ENCODE assay signal across 13 mouse cellular contexts in genomic region chr17:27947155-27947554, GRCm38 (mm10). TPM values are rescaled to one million over a fixed set of nuclear protein-coding genes. Genes with fewer than 3 reads are reported as not detected.
DNase-seq lines count a peak whose midpoint lies in the region; ATAC-seq and TF ChIP-seq lines count a peak whose summit lies in the region.
"Had no signal": no experiment of that assay in that cellular context is flagged by ENCODE, and none has a peak within 500 bp of the region (broad histone marks: within the 10 kb centered on the region; RNA-seq: fewer than 3 reads in every experiment).

No protein-coding gene starts in this region.

- H3K27ac ChIP-seq in heart, embryonic 16.5 days (ENCODE audit: low read length) = no peak overlapping the region
- H3K27ac ChIP-seq in lung, postnatal 0 days (ENCODE audit: low read length) = peak overlapping the region; percentile 83
- 0 out of 2 replicates have a peak overlapping the region, but pooled peaks have one; percentile 61 for H3K27ac ChIP-seq in hindbrain, embryonic 15.5 days (replicated peaks)
- peak overlapping the region; percentile 77; the same call in 1 of the 2 replicates for H3K27ac ChIP-seq in stomach, embryonic 15.5 days
- H3K27ac ChIP-seq: macrophage had no signal

- peaks cover 16% of the 10 kb centered on the region for H3K4me1 ChIP-seq in heart, embryonic 16.5 days (ENCODE audit: control insufficient read depth, insufficient read depth, low read length)
- H3K4me1 ChIP-seq in lung, postnatal 0 days (ENCODE audit: insufficient read depth, low read depth, low read length) = peaks cover 4% of the 10 kb centered on the region; the same call in 1 of the 2 replicates
- H3K4me1 ChIP-seq in hindbrain, embryonic 15.5 days (replicated peaks) = peaks cover 22% of the 10 kb centered on the region
- peaks cover 10% of the 10 kb centered on the region; the same call in 1 of the 2 replicates for H3K4me1 ChIP-seq in stomach, embryonic 15.5 days

- no peak for ATAC-seq in heart, embryonic 16.5 days (replicated peaks; ENCODE audit: extremely low read depth, insufficient read depth, low FRiP score)
- ATAC-seq in lung, postnatal 0 days = peak; percentile 57
- ATAC-seq in hindbrain, embryonic 15.5 days (ENCODE audit: low FRiP score, low read depth) = 0 out of 2 replicates have a peak, but pooled peaks have one; percentile 7
- no peak for ATAC-seq in stomach, embryonic 15.5 days (ENCODE audit: insufficient read depth, low FRiP score, low read depth)
- ATAC-seq: activated CD4-positive, CD25-positive, alpha-beta regulatory T cell, adult 4 months; CD4-positive, CD25-positive, alpha-beta regulatory T cell, adult 4 months had no signal

- H3K27me3 ChIP-seq in heart, embryonic 16.5 days (ENCODE audit: control insufficient read depth, insufficient read depth, low read length) = no peaks in the 10 kb centered on the region
- no peaks in the 10 kb centered on the region for H3K27me3 ChIP-seq in lung, postnatal 0 days (replicated peaks; ENCODE audit: insufficient read depth, low read length)
- no peaks in the 10 kb centered on the region for H3K27me3 ChIP-seq in hindbrain, embryonic 15.5 days
- H3K27me3 ChIP-seq in stomach, embryonic 15.5 days (replicated peaks) = no peaks in the 10 kb centered on the region

- TF ChIP-seq EP300 in lung, postnatal 0 days (IDR thresholded peaks at IDR 0.05) = no peak

- peak overlapping the region; percentile 33; the same call in 1 of the 2 replicates for H3K9ac ChIP-seq in heart, embryonic 16.5 days (ENCODE audit: low read length)
- no peak overlapping the region for H3K9ac ChIP-seq in lung, postnatal 0 days (replicated peaks; ENCODE audit: low read depth)
- no peak overlapping the region for H3K9ac ChIP-seq in hindbrain, embryonic 15.5 days
- no peak overlapping the region for H3K9ac ChIP-seq in stomach, embryonic 15.5 days

- no peak overlapping the region for H3K4me3 ChIP-seq in heart, embryonic 16.5 days (ENCODE audit: low read length)
- no peak overlapping the region for H3K4me3 ChIP-seq in lung, postnatal 0 days (ENCODE audit: low read depth, low read length)
- H3K4me3 ChIP-seq in hindbrain, embryonic 15.5 days = no peak overlapping the region
- no peak overlapping the region for H3K4me3 ChIP-seq in stomach, embryonic 15.5 days (replicated peaks)

- TF ChIP-seq CTCF in lung, postnatal 0 days (IDR thresholded peaks at IDR 0.05) = peak; percentile 50

- no peak overlapping the region for H3K4me2 ChIP-seq in heart, embryonic 16.5 days (ENCODE audit: low read depth, low read length)
- H3K4me2 ChIP-seq in lung, postnatal 0 days (replicated peaks; ENCODE audit: low read depth, low read length) = no peak overlapping the region
- H3K4me2 ChIP-seq in hindbrain, embryonic 15.5 days = no peak overlapping the region
- no peak overlapping the region for H3K4me2 ChIP-seq in stomach, embryonic 15.5 days

- WGBS in heart, embryonic 16.5 days = 83% methylated on average over 2 of the region's 2 CpGs
- 51% methylated on average over 2 of the region's 2 CpGs for WGBS in lung, postnatal 0 days
- 76% methylated on average over 2 of the region's 2 CpGs for WGBS in hindbrain, embryonic 15.5 days
- 59% methylated on average over 2 of the region's 2 CpGs for WGBS in stomach, embryonic 15.5 days

- H3K9me3 ChIP-seq in heart, embryonic 16.5 days (replicated peaks; ENCODE audit: control insufficient read depth, low read length) = no peaks in the 10 kb centered on the region
- H3K9me3 ChIP-seq in lung, postnatal 0 days (ENCODE audit: low read length) = no peaks in the 10 kb centered on the region
- no peaks in the 10 kb centered on the region for H3K9me3 ChIP-seq in hindbrain, embryonic 15.5 days
- no peaks in the 10 kb centered on the region for H3K9me3 ChIP-seq in stomach, embryonic 15.5 days

- H3K36me3 ChIP-seq in heart, embryonic 16.5 days (ENCODE audit: control insufficient read depth, insufficient read depth) = no peaks in the 10 kb centered on the region
- H3K36me3 ChIP-seq in lung, postnatal 0 days (ENCODE audit: insufficient read depth, low read length) = no peaks in the 10 kb centered on the region
- H3K36me3 ChIP-seq in hindbrain, embryonic 15.5 days = no peaks in the 10 kb centered on the region
- no peaks in the 10 kb centered on the region for H3K36me3 ChIP-seq in stomach, embryonic 15.5 days

- DNase-seq in heart, adult 18-20 months = no peak
- DNase-seq in lung, postnatal 0 days (ENCODE audit: low spot score) = peak; percentile 70
- DNase-seq in lung, adult 18-20 months = no peak
- no peak for DNase-seq in right cerebral cortex, adult 2 months (ENCODE audit: low spot score in 2 of 2)
- DNase-seq: cerebellum, adult 11 months; gastrocnemius, postnatal 10 days; kidney, postnatal 10 days had no signal

RNA-seq across cellular contexts. Expression of gene Taf11, which starts 37.5 kb away (rescaled TPM):
- polyA plus RNA-seq in heart, embryonic 16.5 days (2015; fragmentation: Nextera tagmentation; extraction: Ambion mirVana) = 44.5 and 49.9 TPM in 2 replicates
- 10 to 100 TPM; 22.9 to 24.7 TPM for total RNA-seq in heart, adult 18-20 months (2021)
- polyA plus RNA-seq in lung, postnatal 0 days (2015; fragmentation: Nextera tagmentation; extraction: Ambion mirVana) = 40.1 and 42.1 TPM in 2 replicates
- 56.4 and 59.6 TPM in 2 replicates for polyA plus RNA-seq in hindbrain, embryonic 15.5 days (2015; fragmentation: Nextera tagmentation; extraction: Ambion mirVana)
- polyA plus RNA-seq in stomach, embryonic 15.5 days (2015; fragmentation: Nextera tagmentation; extraction: Ambion mirVana) = 56.3 and 62.4 TPM in 2 replicates

RNA-seq across cellular contexts. Expression of gene Anks1, which starts 38.0 kb away (rescaled TPM):
- polyA plus RNA-seq in heart, embryonic 16.5 days (2015; fragmentation: Nextera tagmentation; extraction: Ambion mirVana) = 11.4 and 13.0 TPM in 2 replicates
- total RNA-seq in heart, adult 18-20 months (2021) = 10 to 100 TPM; 65.8 to 73.0 TPM
- polyA plus RNA-seq in lung, postnatal 0 days (2015; fragmentation: Nextera tagmentation; extraction: Ambion mirVana) = 25.4 and 25.5 TPM in 2 replicates
- 48.4 and 54.6 TPM in 2 replicates for polyA plus RNA-seq in hindbrain, embryonic 15.5 days (2015; fragmentation: Nextera tagmentation; extraction: Ambion mirVana)
- 14.9 and 18.4 TPM in 2 replicates for polyA plus RNA-seq in stomach, embryonic 15.5 days (2015; fragmentation: Nextera tagmentation; extraction: Ambion mirVana)

Comparison
In these comparisons a context has a peak if more than half of its experiments do, and no peak if none do; other contexts are left out.
1. ATAC-seq: peak in lung, postnatal 0 days (single experiment) and hindbrain, embryonic 15.5 days (single experiment); none in heart, embryonic 16.5 days (single experiment) and stomach, embryonic 15.5 days (single experiment).